Mouse (Mus musculus): Measurements from ENCODE around the gene Use1. TPM values are rescaled to one million over a fixed set of nuclear protein-coding genes. Genes with fewer than 3 reads are reported as not detected.
A peak's percentile ranks its signal among the peaks of the same experiment; 100 is the strongest.
"Not testable (repeated sequence)": the region's sequence is repeated elsewhere in the genome, so short reads cannot be mapped to it uniquely, and the experiment has no call there.

Gene Use1
- polyA plus RNA-seq (2015; fragmentation: Nextera tagmentation; extraction: Ambion mirVana), result 85.0 and 87.0 TPM in 2 replicates

GRCm38 (mm10) chr8:71366771-71367528, at the start of gene Use1:
Gene Use1 (plus strand): TSS chr8:71366848.
- ATAC-seq (ENCODE audit: borderline replicate concordance, extremely low read depth, low FRiP score, low TSS enrichment), result peak; percentile 86
- no peaks in the 10 kb centered on the region for H3K27me3 ChIP-seq
- peak within 1 kb of the TSS; percentile 73 for H3K4me3 ChIP-seq
- H3K4me2 ChIP-seq, result peak within 1 kb of the TSS; percentile 83
- H3K4me1 ChIP-seq, result peaks cover 24% of the 10 kb centered on the region
- H3K27ac ChIP-seq, result peak within 1 kb of the TSS; percentile 93
- peak within 1 kb of the TSS; percentile 80 for H3K9ac ChIP-seq
- under 1% methylated on average over 56 of the region's 56 CpGs for WGBS
- no peaks in the 10 kb centered on the region for H3K9me3 ChIP-seq
- H3K36me3 ChIP-seq, result peaks cover 10% of the 10 kb centered on the region; the same call in 1 of the 2 replicates

DNA sequence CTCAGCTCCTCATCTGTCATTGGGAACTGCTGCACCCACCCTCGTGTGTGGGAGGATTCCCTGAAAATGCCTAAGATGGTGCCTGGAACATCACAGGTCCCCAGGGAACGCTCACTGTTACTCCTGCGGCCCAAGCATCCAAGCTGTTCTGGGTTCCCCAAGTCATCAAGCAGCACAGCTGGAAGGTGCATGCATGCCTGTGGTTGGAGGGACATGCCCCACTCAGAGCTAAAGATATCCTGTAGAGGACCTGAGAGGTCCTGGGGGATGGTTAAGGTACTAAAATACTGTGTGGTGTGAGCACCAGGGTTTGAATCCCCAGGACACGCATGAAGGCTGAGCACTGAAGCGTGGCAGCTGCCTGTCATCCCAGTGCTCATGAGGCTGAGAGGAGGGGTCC, 48.0 kb upstream of the Use1 start:
- peaks cover 13% of the 10 kb centered on the region for H3K36me3 ChIP-seq
- not testable (repeated sequence) for H3K27ac ChIP-seq; H3K9me3 ChIP-seq; H3K4me2 ChIP-seq; H3K9ac ChIP-seq; H3K4me1 ChIP-seq; ATAC-seq (ENCODE audit: borderline replicate concordance, extremely low read depth, low FRiP score, low TSS enrichment); H3K27me3 ChIP-seq; H3K4me3 ChIP-seq
- 89% methylated on average over 5 of the region's 5 CpGs for WGBS

GRCm38 (mm10) chr8:71319760-71320159, 46.9 kb upstream of the Use1 start:
- peaks cover 24% of the 10 kb centered on the region for H3K36me3 ChIP-seq
- H3K4me3 ChIP-seq; H3K27ac ChIP-seq; H3K4me2 ChIP-seq; H3K27me3 ChIP-seq; H3K9me3 ChIP-seq; H3K4me1 ChIP-seq; ATAC-seq (ENCODE audit: borderline replicate concordance, extremely low read depth, low FRiP score, low TSS enrichment); H3K9ac ChIP-seq: not testable (repeated sequence)
- WGBS, result 78% methylated on average over 2 of the region's 2 CpGs

DNA sequence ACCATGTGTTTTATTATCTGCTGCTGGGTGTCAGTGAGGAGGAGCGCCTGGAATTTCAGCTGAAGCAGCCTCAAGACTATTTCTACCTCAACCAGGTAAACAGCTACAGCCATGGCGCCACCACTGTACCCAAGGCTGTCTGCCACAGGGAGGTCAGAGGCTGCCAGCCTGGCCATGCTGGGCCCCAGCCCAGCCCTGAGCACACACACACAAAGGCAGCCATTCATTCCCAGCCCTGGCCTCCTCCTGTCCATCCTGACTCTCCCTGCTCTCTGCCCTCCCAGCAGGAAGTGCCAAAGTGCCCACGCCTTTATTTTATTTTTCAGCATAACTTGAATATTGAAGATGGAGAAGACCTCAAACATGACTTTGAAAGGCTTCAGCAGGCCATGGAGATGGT, 43.7 kb upstream of the Use1 start:
- H3K27ac ChIP-seq, result no peak overlapping the region
- H3K36me3 ChIP-seq, result peaks cover 46% of the 10 kb centered on the region
- no peaks in the 10 kb centered on the region for H3K4me1 ChIP-seq
- no peak overlapping the region for H3K4me2 ChIP-seq
- no peak overlapping the region for H3K9ac ChIP-seq
- no peak for ATAC-seq (ENCODE audit: borderline replicate concordance, extremely low read depth, low FRiP score, low TSS enrichment)
- no peaks in the 10 kb centered on the region for H3K27me3 ChIP-seq
- 86% methylated on average over 3 of the region's 3 CpGs for WGBS
- no peak overlapping the region for H3K4me3 ChIP-seq
- H3K9me3 ChIP-seq, result no peaks in the 10 kb centered on the region

DNA sequence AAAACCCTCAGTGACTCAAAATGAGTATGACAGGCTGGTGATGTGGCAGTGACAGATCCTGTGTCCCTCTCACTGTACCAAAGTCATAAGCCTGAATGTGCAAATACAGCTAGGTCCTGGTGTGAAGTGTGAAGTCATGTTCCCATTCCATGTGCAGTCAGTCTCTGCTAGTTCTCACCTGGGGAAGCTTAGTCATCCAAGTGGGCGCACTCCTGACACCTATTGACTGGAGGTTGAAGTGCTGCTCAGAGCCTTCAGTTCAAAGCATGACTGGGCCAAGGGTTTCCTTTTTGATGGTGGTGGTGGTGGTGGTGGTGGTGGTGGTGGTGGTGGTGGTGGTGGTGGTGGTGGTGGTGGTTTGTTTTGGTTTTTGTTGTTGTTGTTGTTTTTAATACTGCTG, 41.8 kb upstream of the Use1 start:
- ATAC-seq (ENCODE audit: borderline replicate concordance, extremely low read depth, low FRiP score, low TSS enrichment), result no peak
- H3K27ac ChIP-seq, result no peak overlapping the region
- no peaks in the 10 kb centered on the region for H3K4me1 ChIP-seq
- H3K36me3 ChIP-seq, result peaks cover 60% of the 10 kb centered on the region
- H3K4me2 ChIP-seq, result no peak overlapping the region
- H3K9me3 ChIP-seq, result no peaks in the 10 kb centered on the region
- no peak overlapping the region for H3K4me3 ChIP-seq
- no peak overlapping the region for H3K9ac ChIP-seq
- 81% methylated on average over 1 of the region's 1 CpGs for WGBS
- H3K27me3 ChIP-seq, result no peaks in the 10 kb centered on the region

GRCm38 (mm10) chr8:71337834-71338233, 28.8 kb upstream of the Use1 start:
- H3K9me3 ChIP-seq; H3K9ac ChIP-seq; H3K4me1 ChIP-seq; H3K4me2 ChIP-seq; H3K4me3 ChIP-seq; H3K27me3 ChIP-seq; ATAC-seq (ENCODE audit: borderline replicate concordance, extremely low read depth, low FRiP score, low TSS enrichment); H3K27ac ChIP-seq: not testable (repeated sequence)
- WGBS, result 91% methylated on average over 6 of the region's 6 CpGs
- H3K36me3 ChIP-seq, result peaks cover 14% of the 10 kb centered on the region

- ATAC-seq (ENCODE audit: borderline replicate concordance, extremely low read depth, low FRiP score, low TSS enrichment), result no peak
- no peak overlapping the region for H3K4me2 ChIP-seq
These were observed 26.0 kb upstream of the Use1 start for GRCm38 (mm10) chr8:71340625-71341024.

GRCm38 (mm10) chr8:71346581-71346980, 20.1 kb upstream of the Use1 start:
- no peak overlapping the region for H3K9ac ChIP-seq
- H3K4me1 ChIP-seq, result no peaks in the 10 kb centered on the region
- no peaks in the 10 kb centered on the region for H3K9me3 ChIP-seq
- H3K36me3 ChIP-seq, result peaks cover 69% of the 10 kb centered on the region
- H3K27me3 ChIP-seq, result no peaks in the 10 kb centered on the region
- H3K27ac ChIP-seq, result no peak overlapping the region
- no peak overlapping the region for H3K4me2 ChIP-seq
- no peak for ATAC-seq (ENCODE audit: borderline replicate concordance, extremely low read depth, low FRiP score, low TSS enrichment)
- H3K4me3 ChIP-seq, result no peak overlapping the region
- 80% methylated on average over 1 of the region's 1 CpGs for WGBS

More at GRCm38 (mm10) chr8:71340625-71341024, 26.0 kb upstream of the Use1 start:
- H3K9ac ChIP-seq, result no peak overlapping the region
- no peaks in the 10 kb centered on the region for H3K27me3 ChIP-seq
- H3K4me1 ChIP-seq, result no peaks in the 10 kb centered on the region
- WGBS, result 67% methylated on average over 5 of the region's 5 CpGs
- no peak overlapping the region for H3K27ac ChIP-seq
- H3K4me3 ChIP-seq, result no peak overlapping the region
- peaks cover 19% of the 10 kb centered on the region for H3K36me3 ChIP-seq
- H3K9me3 ChIP-seq, result no peaks in the 10 kb centered on the region

DNA sequence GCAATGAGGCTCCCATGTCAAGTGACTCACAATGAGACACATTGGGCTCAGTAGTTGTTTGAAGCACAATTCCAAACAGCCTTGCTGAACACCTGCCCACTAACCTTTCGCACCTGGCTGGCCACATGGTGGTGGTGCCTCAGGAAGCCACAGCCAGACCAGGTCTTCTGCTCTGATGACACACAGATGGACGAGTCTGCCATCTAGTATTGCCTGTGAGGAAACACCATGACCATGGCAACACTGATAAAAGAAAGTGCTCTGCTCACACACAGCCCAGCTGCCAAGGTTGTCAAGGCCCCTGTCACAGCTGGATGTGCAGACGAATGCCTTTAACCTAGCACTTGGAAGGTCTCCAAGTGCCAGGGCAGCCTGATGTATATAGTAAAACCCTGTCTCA, 15.5 kb upstream of the Use1 start:
- 60% methylated on average over 3 of the region's 3 CpGs for WGBS
- no peak overlapping the region for H3K9ac ChIP-seq
- peaks cover 78% of the 10 kb centered on the region for H3K36me3 ChIP-seq
- no peak overlapping the region for H3K4me3 ChIP-seq
- no peaks in the 10 kb centered on the region for H3K27me3 ChIP-seq
- H3K9me3 ChIP-seq, result no peaks in the 10 kb centered on the region
- no peak overlapping the region for H3K4me2 ChIP-seq
- no peaks in the 10 kb centered on the region for H3K4me1 ChIP-seq
- ATAC-seq (ENCODE audit: borderline replicate concordance, extremely low read depth, low FRiP score, low TSS enrichment), result no peak
- H3K27ac ChIP-seq, result no peak overlapping the region

DNA sequence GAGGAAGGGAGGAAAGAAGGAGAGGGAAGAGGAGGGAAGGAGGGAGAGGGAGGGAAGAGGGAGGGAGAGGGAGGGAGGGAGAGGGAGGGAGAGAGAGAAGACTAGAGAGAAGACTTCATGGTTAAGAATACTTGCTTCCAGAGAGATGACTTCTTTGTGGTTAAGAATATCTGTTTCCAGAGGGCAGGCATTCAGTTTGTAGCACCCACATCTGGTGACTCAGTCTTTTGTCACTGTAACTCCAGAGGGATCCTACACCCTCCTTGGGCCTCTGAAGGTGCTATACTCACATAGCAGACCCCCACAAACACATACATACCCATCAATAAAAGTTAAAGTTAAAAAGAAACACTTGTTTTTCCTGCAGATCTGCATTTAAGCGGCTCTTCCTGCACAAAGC, 15.1 kb upstream of the Use1 start:
- Histone ChIP-seq H3K4me1 (no peaks in the 10 kb centered on the region), H3K4me3 (no peak overlapping the region), H3K4me2 (no peak overlapping the region), H3K9ac (no peak overlapping the region), H3K27ac (no peak overlapping the region), H3K9me3 (no peaks in the 10 kb centered on the region), H3K27me3 (no peaks in the 10 kb centered on the region), H3K36me3 (peaks cover 77% of the 10 kb centered on the region)
- WGBS, result 79% methylated on average over 1 of the region's 1 CpGs
- ATAC-seq (ENCODE audit: borderline replicate concordance, extremely low read depth, low FRiP score, low TSS enrichment), result no peak

DNA sequence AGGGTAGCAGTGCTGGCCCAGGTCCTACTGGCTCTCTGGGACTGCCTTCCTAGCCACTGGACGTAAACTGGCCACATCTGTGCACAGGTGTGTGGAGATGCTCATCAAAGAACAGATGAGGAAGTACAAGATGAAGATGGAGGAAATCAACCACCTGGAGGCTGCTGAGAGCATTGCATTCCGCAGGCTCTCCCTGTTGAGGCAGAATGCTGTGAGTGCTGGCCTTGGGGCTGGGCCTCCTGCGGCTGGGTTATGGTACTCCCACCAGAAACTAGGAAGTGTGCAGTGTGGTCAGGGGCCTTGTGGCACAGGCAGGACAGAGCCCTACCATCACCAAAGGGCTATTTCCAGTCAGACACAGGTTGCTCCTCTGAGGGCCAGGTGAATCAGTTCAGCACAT, 8.6 kb upstream of the Use1 start:
- no peaks in the 10 kb centered on the region for H3K27me3 ChIP-seq
- no peak overlapping the region for H3K27ac ChIP-seq
- H3K4me1 ChIP-seq, result no peaks in the 10 kb centered on the region
- H3K9me3 ChIP-seq, result no peaks in the 10 kb centered on the region
- ATAC-seq (ENCODE audit: borderline replicate concordance, extremely low read depth, low FRiP score, low TSS enrichment), result no peak
- 78% methylated on average over 3 of the region's 3 CpGs for WGBS
- H3K36me3 ChIP-seq, result peaks cover 36% of the 10 kb centered on the region
- no peak overlapping the region for H3K9ac ChIP-seq
- no peak overlapping the region for H3K4me3 ChIP-seq
- H3K4me2 ChIP-seq, result no peak overlapping the region

DNA sequence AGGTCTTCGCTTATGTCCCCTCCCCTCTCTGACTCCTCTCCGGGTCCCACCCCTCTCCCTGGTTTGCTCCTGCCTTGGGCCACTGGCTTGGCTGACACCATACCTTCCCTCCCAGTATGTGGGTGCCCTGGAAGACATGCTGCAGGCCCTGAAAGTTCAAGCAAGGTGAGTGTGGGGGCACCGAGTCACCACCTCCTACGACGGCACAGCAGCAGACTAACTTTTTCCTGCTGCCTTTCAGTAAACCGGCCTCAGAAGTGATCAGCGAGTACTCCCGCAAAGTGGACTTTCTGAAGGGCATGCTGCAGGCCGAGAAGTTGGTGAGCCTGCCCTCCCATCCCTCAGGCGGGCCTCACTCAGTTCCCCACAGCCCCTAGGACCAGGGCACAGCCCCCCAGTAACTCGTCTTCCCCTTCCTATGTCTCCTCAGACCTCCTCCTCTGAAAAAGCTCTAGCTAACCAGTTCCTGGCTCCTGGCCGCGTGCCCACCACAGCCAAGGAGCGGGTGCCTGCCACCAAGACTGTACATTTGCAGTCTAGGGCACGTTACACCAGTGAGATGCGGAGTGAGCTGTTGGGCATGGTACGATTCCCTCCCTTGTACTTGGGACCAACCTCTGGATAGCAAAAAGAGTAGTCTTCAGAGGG, 1.0 kb downstream of the Use1 start:
- no peaks in the 10 kb centered on the region for H3K27me3 ChIP-seq
- H3K27ac ChIP-seq, result peak overlapping the region; percentile 93
- peak overlapping the region; percentile 80 for H3K9ac ChIP-seq
- no peaks in the 10 kb centered on the region for H3K9me3 ChIP-seq
- 35% methylated on average over 17 of the region's 17 CpGs for WGBS
- H3K36me3 ChIP-seq, result peaks cover 10% of the 10 kb centered on the region; the same call in 1 of the 2 replicates
- H3K4me2 ChIP-seq, result peak overlapping the region; percentile 83
- H3K4me1 ChIP-seq, result peaks cover 24% of the 10 kb centered on the region
- no peak; the same call in 1 of the 2 replicates for ATAC-seq (ENCODE audit: borderline replicate concordance, extremely low read depth, low FRiP score, low TSS enrichment)
- H3K4me3 ChIP-seq, result peak overlapping the region; percentile 73
